Mouse (Mus musculus): ENCODE results near the gene Gm12248.

- TF ChIP-seq POLR2A (IDR thresholded peaks at IDR 0.05; ENCODE audit: extremely low read depth, insufficient read depth, low read length), result no peak
- TF ChIP-seq CTCF (IDR thresholded peaks at IDR 0.05; ENCODE audit: low read depth, low read length), result no peak
These were observed 59.3 kb downstream of the Gm12248 start for GRCm38 (mm10) chr11:58033635-58034034.
